Mouse (Mus musculus) ES-Bruce4 (cell line): ENCODE measurements around the gene Kif1b.

Experiments used
- CTCF ChIP-seq: IDR thresholded peaks from one replicate; pipeline ENCODE4 v1.8.1; 2011; ENCODE audit warnings: low read depth, low read length
- EP300 ChIP-seq: IDR thresholded peaks from 2 replicates; pipeline ENCODE4 v1.6.1; 2011; ENCODE audit warnings: low read depth, low read length; ENCODE audit not compliant: insufficient read depth
- POLR2A ChIP-seq: IDR thresholded peaks from one replicate; pipeline ENCODE4 v1.8.1; 2011; ENCODE audit warnings: low read length; ENCODE audit not compliant: insufficient read depth

- TF ChIP-seq CTCF (no peak), POLR2A (no peak), EP300 (no peak)
These were observed 47.2 kb upstream of the Kif1b start for GRCm38 (mm10) chr4:149354671-149355070.
